Comparison of ENCODE assay signal across 23 mouse cellular contexts in genomic region chr17:49710101-49710630, GRCm38 (mm10).
DNase-seq lines count a peak whose midpoint lies in the region; ATAC-seq lines count a peak whose summit lies in the region.
"Had no signal": no experiment of that assay in that cellular context is flagged by ENCODE, and none has a peak within 500 bp of the region (broad histone marks: within the 10 kb centered on the region; RNA-seq: fewer than 3 reads in every experiment).

No protein-coding gene starts in this region.

- no peak overlapping the region for H3K4me3 ChIP-seq in kidney, embryonic 16.5 days (ENCODE audit: low read length)
- H3K4me3 ChIP-seq: forebrain, embryonic 15.5 days; gastrocnemius, adult 2 months; hindbrain, embryonic 15.5 days; liver, embryonic 13.5 days; stomach, embryonic 15.5 days had no signal

- H3K9ac ChIP-seq in kidney, embryonic 16.5 days (replicated peaks; ENCODE audit: low read length) = no peak overlapping the region
- H3K9ac ChIP-seq: forebrain, embryonic 15.5 days; hindbrain, embryonic 15.5 days; liver, embryonic 13.5 days; stomach, embryonic 15.5 days had no signal

- ATAC-seq in kidney, embryonic 16.5 days (ENCODE audit: low FRiP score, low TSS enrichment) = peak; percentile 84; the same call in 1 of the 2 replicates
- no peak for ATAC-seq in erythroblast, adult 5-6 weeks (replicated peaks; ENCODE audit: low FRiP score, poor library complexity, severe bottlenecking)
- ATAC-seq: forebrain, embryonic 15.5 days had no signal

- no peak overlapping the region for H3K4me2 ChIP-seq in kidney, embryonic 16.5 days (replicated peaks; ENCODE audit: low read depth, low read length)
- H3K4me2 ChIP-seq: forebrain, embryonic 15.5 days; heart, embryonic 11.5 days; hindbrain, embryonic 15.5 days; liver, embryonic 13.5 days; midbrain, embryonic 11.5 days; stomach, embryonic 15.5 days had no signal

- DNase-seq in kidney, postnatal 10 days = no peak
- peak; percentile 6 to 54 for DNase-seq in left cerebral cortex, adult 9 months (ENCODE audit: low spot score in 2 of 2)
- DNase-seq in left cerebral cortex, adult 11 months (ENCODE audit: low spot score) = no peak
- DNase-seq in brain, adult 2 months (ENCODE audit: low read depth, low spot score) = peak; percentile 68
- DNase-seq in right cerebral cortex, postnatal 36 days (ENCODE audit: low spot score in 2 of 2) = peak; percentile 26 to 39
- DNase-seq: adrenal gland, postnatal 10 days; cerebellum, adult 2 months; cerebellum, postnatal 25 days; embryo, embryonic 11 days; gastrocnemius, adult 2 months; kidney, adult 9 months; liver, embryonic 13.5 days; lung, adult 2 months; lung, postnatal 14 days; thymus, adult 2 months; thymus, postnatal 4 days had no signal

- no peaks in the 10 kb centered on the region for H3K4me1 ChIP-seq in kidney, embryonic 16.5 days (ENCODE audit: insufficient read depth, low read length)
- H3K4me1 ChIP-seq: forebrain, embryonic 15.5 days; hindbrain, embryonic 15.5 days; liver, embryonic 13.5 days; stomach, embryonic 15.5 days had no signal

- 35% methylated on average over 5 of the region's 5 CpGs for WGBS in kidney, embryonic 16.5 days

- no peaks in the 10 kb centered on the region for H3K36me3 ChIP-seq in kidney, embryonic 16.5 days (ENCODE audit: insufficient read depth, low read length)
- H3K36me3 ChIP-seq: forebrain, embryonic 15.5 days; hindbrain, embryonic 15.5 days; liver, embryonic 13.5 days; stomach, embryonic 15.5 days had no signal

- no peaks in the 10 kb centered on the region for H3K27me3 ChIP-seq in kidney, embryonic 16.5 days (ENCODE audit: insufficient read depth, low read length)
- H3K27me3 ChIP-seq: forebrain, embryonic 15.5 days; hindbrain, embryonic 15.5 days; liver, embryonic 13.5 days; stomach, embryonic 15.5 days had no signal

- no peaks in the 10 kb centered on the region for H3K9me3 ChIP-seq in kidney, embryonic 16.5 days (ENCODE audit: low read length)
- H3K9me3 ChIP-seq: forebrain, embryonic 15.5 days; hindbrain, embryonic 15.5 days; liver, embryonic 13.5 days; stomach, embryonic 15.5 days had no signal

- no peak overlapping the region for H3K27ac ChIP-seq in kidney, embryonic 16.5 days (ENCODE audit: low read length)
- H3K27ac ChIP-seq: forebrain, embryonic 15.5 days; gastrocnemius, adult 2 months; hindbrain, embryonic 15.5 days; liver, embryonic 13.5 days; stomach, embryonic 15.5 days had no signal

Comparison
In these comparisons a context has a peak if more than half of its experiments do, and no peak if none do; other contexts are left out.
1. DNase-seq: peak in left cerebral cortex, adult 9 months (2 of 2), brain, adult 2 months (single experiment) and right cerebral cortex, postnatal 36 days (2 of 2); none in kidney, postnatal 10 days (single experiment) and left cerebral cortex, adult 11 months (single experiment).